Mouse (Mus musculus) central nervous system, embryonic 14 days (tissue): ENCODE measurements around the gene Cops4. TPM values are rescaled to one million over a fixed set of nuclear protein-coding genes. Genes with fewer than 3 reads are reported as not detected.

Experiments
- polyA plus RNA-seq: library from polyadenylated mRNA; depleted of rRNA; stranded (reverse); fragments of >200 nt; gene quantifications from 2 replicates; pipeline ENCODE4 v1.2.3, GENCODE M21; 2012; rRNA removed

Gene Cops4
- 78.3 and 80.9 TPM in 2 replicates for polyA plus RNA-seq

GRCm38 (mm10) chr5:100518049-100519026 lies at the start of gene Cops4:
TSS of gene Cops4 (plus strand) at chr5:100518309.

DNA sequence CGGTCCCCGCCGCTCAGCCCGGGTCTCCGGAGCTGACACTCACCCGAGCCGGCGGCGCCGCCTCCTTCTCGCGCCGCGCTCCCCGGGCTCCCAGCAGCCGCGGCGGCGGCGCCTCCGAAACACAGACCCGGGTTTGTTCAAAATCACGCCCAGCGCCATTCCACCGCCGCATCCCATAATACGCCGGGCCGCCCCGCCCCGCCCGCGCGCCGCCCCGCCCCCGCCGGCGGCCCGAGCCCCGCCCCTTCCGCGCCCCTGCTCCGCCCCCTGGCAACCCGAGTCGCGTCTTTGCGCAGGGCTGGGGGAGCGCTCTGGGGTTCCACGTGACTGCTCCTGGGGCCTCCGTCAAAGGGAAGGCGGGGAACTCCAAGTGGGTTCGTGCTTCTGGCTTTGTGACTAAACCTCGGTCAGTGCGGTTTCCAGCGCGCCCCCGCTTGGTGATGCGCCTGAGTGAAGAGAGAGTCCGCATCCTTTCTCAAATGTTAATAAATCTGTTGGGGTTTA lies 17.6 kb upstream of the Cops4 start, which contains the start of gene Lin54:
Gene Lin54, minus strand, starts transcription at position 182 of the 504 bp plus-strand sequence.

GRCm38 (mm10) chr5:100572069-100572468 lies 54.0 kb downstream of the Cops4 start, which contains the start of gene Plac8:
TSS of gene Plac8 (minus strand) at chr5:100572245.

Other genes starting within 250 kb of the Cops4 start
- gene Sec31a, start 102.1 kb upstream of the Cops4 start, polyA plus RNA-seq = 112 and 154 TPM in 2 replicates
- 9.2 and 10.6 TPM in 2 replicates for gene Lin54, start 17.7 kb upstream of the Cops4 start, polyA plus RNA-seq
- 5.2 and 9.7 TPM in 2 replicates for gene Plac8, start 53.9 kb downstream of the Cops4 start, polyA plus RNA-seq
- 75.8 and 76.3 TPM in 2 replicates for gene Coq2, start 156.8 kb downstream of the Cops4 start, polyA plus RNA-seq
- 0.97 and 1.3 TPM in 2 replicates for gene Hpse, start 201.4 kb downstream of the Cops4 start, polyA plus RNA-seq